Mouse (Mus musculus) kidney, adult 2 months (tissue): Measurements from ENCODE around the gene Hsd11b1.

ENCODE experiments used
- CTCF ChIP-seq: fragments of 200-500 bp; conservative IDR thresholded peaks from 2 replicates; pipeline ENCODE4 v1.5.1; 2011; ENCODE audit warnings: low read depth, mild to moderate bottlenecking, control low read depth, low read length, moderate library complexity, mixed read lengths; ENCODE audit not compliant: insufficient read depth, insufficient read length
- POLR2A ChIP-seq: fragments of 200-500 bp; IDR thresholded peaks from one replicate; pipeline ENCODE4 v1.6.1; 2011; ENCODE audit warnings: low read depth, low read length, control low read depth

GRCm38 (mm10) chr1:193234130-193234645 is 29.7 kb downstream of the Hsd11b1 start:
- no peak for TF ChIP-seq CTCF
- TF ChIP-seq POLR2A = no peak
